Mouse (Mus musculus): ENCODE results near the gene Dnah1. TPM values are rescaled to one million over a fixed set of nuclear protein-coding genes. Genes with fewer than 3 reads are reported as not detected.

The Dnah1 gene
- total RNA-seq, 2 experiments from 2014 or later = 3.8 to 4.8 TPM

DNA sequence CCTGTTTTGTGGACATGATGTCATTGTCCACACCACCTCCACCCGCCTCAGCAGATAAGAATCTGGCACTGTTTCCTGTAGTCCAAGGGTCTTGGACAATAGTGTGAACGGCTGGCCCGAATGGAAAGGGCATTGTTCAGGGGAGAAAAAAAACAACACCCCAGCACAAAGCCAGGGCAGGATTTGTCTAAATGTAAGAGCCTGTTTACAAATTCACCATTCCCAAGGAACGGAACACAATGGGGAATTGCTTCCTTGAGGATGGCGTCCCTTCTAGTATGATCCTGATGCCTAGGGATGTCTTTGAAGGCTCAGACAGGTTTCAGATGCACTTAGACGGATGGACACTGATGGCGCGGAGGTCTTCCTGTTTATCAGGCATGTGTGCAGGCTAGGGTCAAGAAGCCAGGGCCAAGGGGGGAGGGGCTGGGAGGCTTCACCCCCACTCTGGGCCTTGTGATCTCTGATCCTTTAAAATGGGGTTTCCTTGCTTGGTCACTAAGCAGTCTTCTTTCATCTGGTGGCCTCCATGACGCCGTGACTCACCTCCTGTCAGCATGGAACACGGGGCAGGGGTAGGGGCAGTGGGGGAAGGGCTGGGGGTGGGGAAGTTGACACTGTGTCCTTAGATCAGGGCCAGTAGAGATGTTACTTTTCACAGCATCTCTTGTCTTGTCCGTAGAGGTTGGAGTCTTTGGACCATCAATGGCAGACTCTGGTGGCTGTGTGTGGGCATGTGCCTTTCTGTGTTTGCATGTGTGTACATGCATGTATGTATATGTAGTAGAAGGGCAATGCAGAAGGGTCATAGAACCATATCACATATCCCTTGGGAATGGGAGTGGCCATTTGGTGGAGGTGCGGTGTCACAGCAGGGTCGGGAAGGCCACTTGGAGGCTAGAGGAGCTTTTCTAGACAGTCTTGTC lies 90.4 kb downstream of the Dnah1 start:
- no peak for DNase-seq

DNA sequence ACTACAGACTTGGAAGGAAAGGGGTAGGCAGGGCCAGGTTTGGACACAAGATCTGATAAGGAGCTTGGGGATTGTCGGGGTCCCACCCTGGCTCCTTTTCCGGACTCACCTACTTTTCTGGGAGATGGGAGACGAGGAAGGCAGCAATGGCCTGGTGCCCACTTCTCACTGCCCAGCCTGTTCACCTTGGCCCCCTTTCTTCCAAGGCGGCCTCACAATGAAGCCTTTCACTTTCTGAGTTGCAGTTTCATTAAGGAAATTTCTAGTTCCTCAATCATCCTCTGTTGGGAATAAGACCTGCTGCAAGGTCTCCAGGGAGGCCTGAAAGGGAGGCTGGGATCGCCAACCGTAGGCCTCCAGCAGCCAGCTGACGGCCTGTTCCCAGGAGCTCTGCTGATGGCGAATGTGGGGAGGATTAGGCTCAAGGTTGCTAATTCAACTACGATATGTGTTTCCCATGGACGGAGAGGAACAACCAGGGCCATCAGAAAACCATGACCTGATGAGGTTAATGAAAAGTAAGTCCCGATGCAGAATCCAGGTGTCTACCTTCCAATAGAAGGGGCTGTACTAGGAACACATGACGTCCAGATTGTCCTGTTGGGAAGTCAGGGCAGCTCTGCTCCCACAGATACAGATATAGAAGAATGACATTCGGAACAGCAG lies 91.2 kb downstream of the Dnah1 start:
- no peak for DNase-seq

DNA sequence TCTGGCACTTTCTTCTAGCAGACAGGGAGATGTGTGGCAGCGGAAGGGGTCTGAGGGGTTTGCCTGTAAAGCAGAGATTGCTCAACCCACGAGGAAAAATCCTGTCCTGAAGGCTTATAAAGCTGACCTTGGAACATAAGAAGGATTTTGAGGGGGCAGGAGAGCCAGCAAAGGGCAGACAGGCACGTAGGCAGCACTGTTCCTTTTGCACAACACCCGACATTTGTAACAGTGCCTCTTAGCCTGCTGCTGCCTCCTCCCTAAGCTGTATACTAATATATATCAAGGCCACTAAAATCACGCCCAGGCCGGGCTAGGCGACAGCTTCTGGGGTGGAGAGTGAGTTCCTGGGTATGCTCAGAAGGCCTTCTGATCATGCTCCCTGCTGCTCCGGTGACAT lies 93.3 kb downstream of the Dnah1 start:
- no peak for DNase-seq

DNA sequence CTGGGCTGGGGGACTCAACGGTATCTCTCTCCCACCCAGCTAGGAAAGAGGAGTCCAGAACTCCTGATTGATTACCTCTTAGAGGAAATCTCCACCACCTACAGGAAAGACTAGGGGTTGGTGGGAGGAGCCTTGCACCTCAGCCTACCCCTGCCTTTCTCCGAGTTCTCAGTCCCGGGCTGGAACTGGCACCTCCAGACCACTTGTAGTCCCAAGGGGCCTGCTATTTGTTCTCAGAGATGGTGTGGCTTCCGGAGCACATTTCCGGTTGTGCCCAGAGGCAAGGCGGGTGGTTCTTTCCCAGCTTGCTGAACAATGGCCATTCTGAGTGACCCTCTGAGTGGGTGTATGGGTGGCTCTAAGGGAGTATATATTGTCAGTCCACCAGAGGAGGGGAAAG lies 95.5 kb downstream of the Dnah1 start:
- no peak for DNase-seq

DNA sequence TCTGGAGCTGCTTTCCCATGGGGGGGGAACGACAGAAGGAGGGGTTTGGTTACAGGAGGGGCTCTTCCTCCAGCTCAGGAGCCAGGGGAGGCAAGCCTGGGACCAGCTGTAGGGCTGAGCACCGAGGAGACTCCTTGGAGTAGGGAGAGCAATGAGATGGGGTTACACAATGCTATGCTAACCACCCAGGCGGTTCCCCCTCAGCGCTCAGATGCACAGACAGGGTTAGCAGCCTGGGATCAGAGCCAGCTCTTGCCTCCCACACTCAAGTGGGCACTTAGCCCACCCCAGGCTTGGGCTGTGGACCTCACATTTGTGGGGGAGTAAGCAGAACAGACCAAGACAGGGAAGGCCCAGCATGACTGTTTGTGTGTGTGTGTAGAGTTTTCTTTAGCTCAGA lies 96.7 kb downstream of the Dnah1 start:
- peak; percentile 41 to 62 for DNase-seq

DNA sequence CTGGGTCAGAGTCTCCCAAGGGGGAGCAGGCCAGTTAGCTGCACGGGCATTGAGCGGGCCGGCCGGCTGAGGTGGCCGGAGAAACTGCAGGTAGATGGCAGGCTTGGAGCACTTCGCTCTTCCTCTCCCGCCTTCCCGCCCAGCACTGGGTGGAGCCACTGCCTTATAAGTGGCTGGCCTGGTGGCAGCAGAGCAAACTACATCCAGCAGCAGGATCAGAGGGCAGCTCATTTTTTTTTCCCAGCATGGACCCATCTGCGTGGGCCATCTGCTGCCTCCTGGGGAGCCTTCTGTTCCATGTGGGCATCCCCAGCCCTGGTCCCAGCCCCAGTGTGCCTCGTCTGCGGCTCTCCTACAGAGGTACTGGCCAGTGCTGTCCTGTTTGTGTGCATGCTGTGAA lies 106.0 kb downstream of the Dnah1 start, which contains the start of gene Sema3g:
Gene Sema3g, plus strand, starts transcription at position 195 of the 400 bp plus-strand sequence.
- no peak for DNase-seq

DNA sequence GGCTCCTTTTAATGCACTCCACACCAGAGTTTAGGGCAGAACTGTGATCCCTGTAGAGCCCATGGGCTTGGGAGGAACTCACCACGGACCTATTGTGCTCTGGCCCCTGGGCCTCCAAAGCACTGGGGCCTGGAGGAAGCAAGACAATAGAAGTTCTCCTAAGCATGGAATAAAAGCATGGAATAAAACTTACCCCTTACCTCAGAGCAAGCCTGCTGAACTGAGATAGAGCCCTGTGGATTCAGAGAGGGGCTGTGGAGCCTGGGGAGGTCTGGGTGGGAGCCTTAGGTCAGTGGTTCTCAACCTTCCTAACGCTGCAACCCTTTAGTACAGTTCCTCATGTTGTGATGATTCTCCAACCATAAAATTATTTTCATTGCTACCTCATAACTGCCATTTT lies 106.8 kb downstream of the Dnah1 start, which contains the start of gene Nisch:
Gene Nisch, minus strand, starts transcription at position 101 of the 400 bp plus-strand sequence.
- no peak for DNase-seq

DNA sequence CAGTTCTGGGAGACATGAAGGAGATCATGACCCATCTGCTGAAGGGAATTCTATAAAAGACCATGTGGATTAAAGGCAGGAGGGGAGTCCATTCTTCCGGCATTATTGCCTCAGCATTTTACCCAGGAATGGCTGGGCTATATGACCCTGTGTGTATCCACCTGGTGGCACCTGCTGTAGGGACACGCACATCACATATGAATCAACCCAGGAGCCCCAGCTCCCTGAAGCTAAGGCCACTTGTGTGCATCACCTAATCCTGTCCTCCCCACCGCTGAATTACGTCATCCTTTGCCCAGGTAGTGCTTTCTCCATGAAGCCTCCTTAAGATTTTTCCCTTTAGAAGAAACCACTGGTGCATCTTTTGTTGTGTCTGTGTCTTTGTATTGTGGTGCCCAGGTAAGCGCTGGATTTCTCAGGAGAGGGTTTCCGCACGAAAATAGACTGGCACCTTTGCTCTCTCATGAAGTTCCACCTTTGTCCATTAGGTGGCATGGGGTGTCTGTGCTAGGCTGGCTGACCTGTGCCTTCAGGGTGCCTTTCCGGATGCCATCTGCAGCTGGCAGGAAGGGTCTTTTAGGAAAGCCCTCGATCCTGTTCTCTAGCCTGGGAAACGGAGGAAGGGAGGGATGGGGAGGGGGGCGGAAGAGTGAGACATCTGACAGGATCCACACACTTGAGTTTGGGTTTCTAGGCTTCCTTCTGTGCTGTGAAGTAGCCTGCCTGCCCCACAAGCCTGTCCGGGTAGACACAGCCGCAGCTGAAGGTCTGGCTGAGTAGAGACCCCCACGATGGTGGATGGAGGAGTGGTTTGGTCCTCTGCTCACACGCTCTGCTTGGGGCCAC lies 108.3 kb downstream of the Dnah1 start:
- peak in 1 of 2 experiments; percentile 38 for DNase-seq

DNA sequence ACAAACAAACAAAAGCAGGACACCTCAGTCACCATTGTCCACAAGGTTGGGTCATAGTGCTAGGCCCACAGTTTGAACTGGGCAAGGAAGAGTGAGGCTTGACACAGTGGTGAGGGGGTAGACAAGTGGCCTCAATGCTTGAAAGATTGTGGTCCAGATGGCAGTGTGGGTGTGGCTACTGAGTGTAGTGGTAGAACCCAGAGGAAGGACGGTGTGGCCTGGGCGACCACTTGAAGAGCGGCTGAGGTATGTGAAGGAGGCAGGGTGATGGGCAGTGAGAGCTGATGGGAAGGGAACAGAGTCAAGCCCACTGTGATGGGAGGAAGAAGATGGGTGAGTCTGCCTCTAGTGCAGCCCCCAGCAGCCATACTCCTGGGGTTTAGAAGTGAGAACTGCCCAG lies 109.0 kb downstream of the Dnah1 start:
- no peak for DNase-seq

DNA sequence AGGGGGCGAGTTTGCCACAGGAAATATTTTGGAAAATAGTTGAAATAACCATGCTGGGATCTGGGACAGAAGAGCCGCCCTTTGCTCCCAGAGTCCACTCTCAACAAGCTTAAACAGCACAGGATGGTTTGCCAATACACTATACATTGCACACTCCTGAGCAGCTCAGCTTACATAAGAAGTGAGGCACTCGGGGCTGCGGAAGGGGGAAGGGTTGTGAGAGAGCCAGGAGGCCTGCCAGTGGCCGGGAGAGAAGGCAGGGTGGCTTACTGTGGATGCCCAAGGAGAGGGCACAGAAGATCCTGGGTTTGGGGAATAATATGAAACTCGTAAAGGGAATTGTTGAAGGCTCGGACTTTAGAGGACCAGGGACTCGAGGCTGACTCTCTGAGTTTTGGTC lies 109.8 kb downstream of the Dnah1 start:
- DNase-seq = no peak

DNA sequence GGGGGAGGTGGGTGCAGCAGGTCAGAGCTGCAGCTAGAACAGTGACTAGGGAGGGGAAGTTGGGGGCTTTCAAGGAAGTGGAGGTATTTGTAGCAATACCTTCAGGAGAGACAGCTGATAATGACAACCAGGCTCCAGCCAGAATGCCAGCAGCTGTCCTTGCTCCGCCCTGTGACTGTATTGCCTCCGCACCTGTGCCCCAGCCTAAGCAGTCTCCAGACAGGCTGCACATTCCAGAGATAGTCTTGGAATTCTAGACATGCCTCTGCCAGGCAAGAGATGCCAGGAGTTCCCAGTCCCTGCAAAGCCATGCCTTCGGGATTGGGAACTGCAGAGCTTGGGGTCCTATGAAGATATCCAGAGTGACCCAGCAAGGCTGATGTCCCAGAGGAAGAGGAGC lies 111.2 kb downstream of the Dnah1 start:
- DNase-seq = no peak

DNA sequence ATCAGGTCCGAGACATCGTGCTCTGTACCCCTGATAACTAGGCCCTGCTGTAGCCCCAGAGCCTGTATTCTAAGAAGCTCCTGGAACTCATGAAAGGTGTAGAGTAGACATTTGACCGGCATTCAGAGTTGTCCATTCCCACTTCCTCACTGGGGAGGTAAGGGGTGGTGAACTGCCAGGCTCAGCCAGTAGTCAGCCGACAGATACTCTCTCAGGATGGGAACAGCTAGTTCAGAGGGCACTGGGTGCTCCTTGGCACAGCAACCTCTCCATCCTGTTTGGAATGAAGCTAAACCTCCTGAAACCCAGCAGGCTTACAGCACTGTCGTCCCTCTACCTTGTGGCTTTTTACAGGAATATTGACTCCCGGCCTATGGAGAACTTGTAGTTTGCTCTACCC lies 111.8 kb downstream of the Dnah1 start:
- DNase-seq = no peak

Other genes starting within 250 kb of the Dnah1 start
- 10 to 100 TPM; 24.6 to 27.7 TPM for gene Smim4, start 194.9 kb downstream of the Dnah1 start, total RNA-seq (2021)
- 10 to 100 TPM; 12.4 to 13.6 TPM for gene Nt5dc2, start 192.8 kb downstream of the Dnah1 start, total RNA-seq (2021)
- gene Stab1, start 155.3 kb downstream of the Dnah1 start, total RNA-seq (2021) = 10 to 100 TPM; 16.6 to 24.0 TPM
- 1 to 10 TPM; 3.8 to 4.4 TPM for gene Tnnc1, start 115.6 kb downstream of the Dnah1 start, total RNA-seq (2021)
- 100 to 1,000 TPM; 458 to 488 TPM for gene Nisch, start 107.0 kb downstream of the Dnah1 start, total RNA-seq (2021)
- 1 to 10 TPM; 4.5 to 4.9 TPM for gene Sema3g, start 106.0 kb downstream of the Dnah1 start, total RNA-seq (2021)
- 1 to 10 TPM; 3.5 to 3.6 TPM for gene Phf7, start 72.6 kb downstream of the Dnah1 start, total RNA-seq (2021)
- 100 to 1,000 TPM; 132 to 134 TPM for gene Bap1, start 72.4 kb downstream of the Dnah1 start, total RNA-seq (2021)
- gene Capn7, start 12.7 kb upstream of the Dnah1 start, total RNA-seq (2021) = 10 to 100 TPM; 39.4 to 42.1 TPM
- 100 to 1,000 TPM; 157 to 168 TPM for gene Sh3bp5, start 112.2 kb upstream of the Dnah1 start, total RNA-seq (2021)
- gene Eaf1, start 170.5 kb upstream of the Dnah1 start, total RNA-seq (2021) = 10 to 100 TPM; 14.5 to 16.3 TPM
- gene Mettl6, start 171.1 kb upstream of the Dnah1 start, total RNA-seq (2021) = 10 to 100 TPM; 25.0 to 29.4 TPM